Mouse (Mus musculus) adrenal gland, adult 18-20 months (tissue): ENCODE data around the gene Cenpu. TPM values are rescaled to one million over a fixed set of nuclear protein-coding genes. Genes with fewer than 3 reads are reported as not detected.
A peak's percentile ranks its signal among the peaks of the same experiment; 100 is the strongest.
"Not testable (repeated sequence)": the region's sequence is repeated elsewhere in the genome, so short reads cannot be mapped to it uniquely, and the experiment has no call there.

Experiments used
- DNase-seq, 2 experiments: peaks; one replicate each; pipeline ENCODE4 v3.0.0; 2021 to 2022; ENCODE audit warnings: low spot score in 2 of 2
- total RNA-seq, 2 experiments: library from RNA; stranded (reverse); gene quantifications; 1 replicate in 1 of 2; 2 replicates in 1 of 2; pipeline ENCODE4 v1.2.3; 2021

Gene Cenpu
- total RNA-seq, 2 experiments from 2014 or later, result 1.1 to 2.0 TPM

DNA sequence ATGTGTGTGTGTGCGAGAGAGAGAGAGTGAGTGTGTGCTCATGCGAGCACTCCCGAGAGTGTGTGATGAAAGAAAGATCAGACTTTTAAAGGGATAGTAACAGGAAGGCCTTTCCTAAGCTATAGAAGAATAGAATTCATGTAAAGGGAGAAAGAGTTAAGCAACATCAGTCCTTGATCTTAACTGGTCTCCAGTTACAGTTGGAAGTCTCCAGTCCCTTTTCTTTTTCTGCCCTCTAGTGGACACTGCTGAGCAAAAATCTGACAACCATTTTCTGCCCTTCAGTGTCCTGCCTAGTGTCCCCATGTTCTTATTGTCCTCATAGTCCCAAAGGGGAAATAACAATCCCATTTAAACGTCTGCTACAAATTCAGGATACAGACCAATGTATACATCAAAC is 4.6 kb upstream of the Cenpu start:
- DNase-seq, result no peak

DNA sequence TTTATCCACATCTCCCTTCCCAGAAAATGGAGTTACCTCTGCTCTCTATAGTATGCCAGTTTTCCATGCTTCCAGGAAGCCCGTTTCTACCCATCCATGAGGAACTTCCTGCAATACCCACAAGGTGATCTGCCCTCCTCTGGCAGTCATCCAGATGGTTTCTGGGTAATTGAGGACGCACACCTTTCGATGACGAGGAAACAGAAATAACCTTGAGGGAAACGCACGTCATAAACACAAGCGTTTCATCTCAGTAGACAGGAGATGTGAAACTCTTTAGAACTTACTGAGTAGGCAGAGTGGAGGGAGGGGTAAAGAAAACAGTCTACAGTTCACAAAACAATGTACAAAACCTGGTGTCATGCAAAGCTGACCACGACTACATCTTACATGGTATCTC is 1.8 kb upstream of the Cenpu start:
- no peak for DNase-seq

DNA sequence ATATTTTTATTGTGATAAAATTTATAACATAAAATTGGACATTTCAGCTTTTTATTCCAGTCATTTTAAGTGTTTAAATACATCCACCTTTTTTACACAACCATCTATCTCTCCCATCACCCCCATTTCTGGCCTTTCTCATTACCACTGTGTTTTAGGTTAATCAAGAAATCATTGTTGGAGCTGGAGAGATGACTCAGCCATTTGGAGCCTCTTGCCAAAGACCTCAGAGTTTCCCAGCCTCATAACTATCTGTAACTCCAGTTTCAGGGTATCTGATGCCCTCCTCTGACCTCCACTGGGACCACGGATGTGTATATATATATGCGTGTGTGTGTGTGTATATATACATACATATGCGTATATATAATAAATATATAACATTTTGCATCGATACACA is 799 bp upstream of the Cenpu start:
- DNase-seq, result no peak

GRCm38 (mm10) chr8:46552441-46552765 is 575 bp downstream of the Cenpu start:
- DNase-seq, result no peak

- DNase-seq, result peak; percentile 25 to 37
Measured at GRCm38 (mm10) chr8:46559428-46559827, 7.6 kb downstream of the Cenpu start.

DNA sequence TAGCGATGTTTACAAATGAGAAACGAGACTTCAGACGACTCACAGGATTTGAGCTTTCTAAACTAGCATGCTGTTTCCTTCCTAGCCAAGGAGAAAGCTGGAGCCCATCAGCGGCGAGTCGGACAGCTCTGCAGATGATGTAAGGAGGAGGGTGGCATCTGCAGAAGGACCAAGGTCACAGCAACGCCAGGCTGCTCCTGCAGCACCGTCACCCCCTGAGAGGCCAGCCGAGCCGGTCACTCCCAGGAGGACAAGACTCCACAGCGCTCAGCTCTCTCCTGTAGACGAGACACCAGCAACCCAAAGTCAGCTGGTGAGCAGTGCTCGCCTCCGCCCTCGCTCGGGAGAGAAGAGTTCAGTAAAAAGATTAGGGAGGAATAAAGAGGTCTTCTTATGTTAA is 10.5 kb downstream of the Cenpu start:
- no peak for DNase-seq

GRCm38 (mm10) chr8:46566914-46567529 is 15.2 kb downstream of the Cenpu start:
- no peak for DNase-seq

GRCm38 (mm10) chr8:46567946-46568345 is 16.1 kb downstream of the Cenpu start:
- DNase-seq, result no peak

GRCm38 (mm10) chr8:46568942-46569341 is 17.1 kb downstream of the Cenpu start:
- no peak for DNase-seq

DNA sequence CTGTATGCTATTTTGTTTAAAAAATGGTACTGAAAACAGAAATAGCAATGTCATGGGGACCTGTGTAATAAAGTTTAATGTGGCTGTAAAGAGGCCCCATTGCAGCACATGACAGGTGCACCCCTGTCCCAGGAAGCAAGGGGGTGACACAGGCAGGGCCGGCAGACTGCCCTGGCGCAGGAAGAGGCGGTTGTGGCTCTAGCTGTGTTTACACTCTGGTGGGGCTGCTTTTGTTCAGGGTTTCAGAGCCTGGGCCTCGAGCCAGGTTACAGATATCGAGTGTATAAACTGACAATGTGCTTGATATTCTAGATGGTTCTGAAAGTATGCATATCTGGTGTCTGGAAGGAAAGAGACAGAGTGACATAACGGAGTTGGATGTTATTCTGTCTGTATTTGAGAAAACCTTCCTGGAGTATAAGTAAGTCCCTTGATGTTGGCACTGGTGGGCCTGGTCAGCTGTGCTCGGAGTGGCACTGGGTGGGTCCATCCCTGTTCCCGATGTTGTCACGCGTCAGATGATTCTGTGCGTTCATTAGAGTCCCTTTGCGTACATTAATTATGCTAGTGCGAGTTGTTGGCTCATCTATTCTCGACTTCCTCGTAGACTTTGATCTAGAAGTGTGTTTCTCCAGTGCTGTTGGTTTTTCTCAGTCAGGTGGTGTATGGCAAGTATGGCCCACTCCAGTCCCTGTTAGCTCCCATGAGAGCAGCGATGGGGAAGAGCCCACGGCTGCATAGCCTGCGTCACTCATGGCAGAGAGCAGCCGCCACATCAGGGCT is 18.0 kb downstream of the Cenpu start:
- no peak for DNase-seq

DNA sequence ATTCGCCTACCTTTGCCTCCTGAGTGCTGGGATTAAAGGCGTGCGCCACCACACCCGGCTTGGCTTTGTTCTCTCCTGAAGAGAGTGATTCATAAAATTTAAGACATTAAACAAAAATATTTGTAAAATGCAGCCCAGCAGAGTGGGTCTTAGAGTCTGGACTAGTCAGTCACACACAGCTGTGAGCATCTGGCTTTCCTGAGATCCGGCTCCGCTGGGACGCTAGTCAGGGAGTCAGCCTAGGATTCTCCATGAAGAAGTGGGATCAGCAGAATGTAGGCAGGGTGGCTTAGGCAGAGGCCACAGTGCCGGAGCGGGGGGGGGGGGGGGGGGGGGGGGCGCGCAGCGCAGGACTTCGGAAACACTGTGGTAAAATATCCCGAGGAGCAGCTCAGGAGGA is 18.8 kb downstream of the Cenpu start:
- no peak for DNase-seq

DNA sequence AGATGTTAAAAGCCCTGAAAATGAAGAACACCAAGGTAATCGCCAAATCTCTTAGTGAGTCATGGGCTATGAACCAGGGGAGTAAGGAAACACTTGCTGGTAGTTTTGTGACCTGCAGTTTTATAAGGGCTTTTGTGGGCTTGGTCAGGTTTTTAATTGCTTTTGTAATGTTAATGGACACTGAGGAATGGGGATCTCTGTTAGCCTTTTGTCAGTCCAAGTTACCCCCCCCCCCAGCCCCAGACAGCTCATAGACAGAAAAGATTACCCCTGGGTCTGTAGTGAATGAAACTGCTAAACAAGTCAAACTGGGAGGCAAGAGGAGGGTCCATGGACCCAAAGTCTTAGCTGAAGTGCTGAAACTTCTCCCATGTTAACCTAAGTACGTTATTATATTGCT is 21.6 kb downstream of the Cenpu start:
- DNase-seq, result no peak

GRCm38 (mm10) chr8:46573964-46574363 is 22.1 kb downstream of the Cenpu start:
- DNase-seq, result no peak

DNA sequence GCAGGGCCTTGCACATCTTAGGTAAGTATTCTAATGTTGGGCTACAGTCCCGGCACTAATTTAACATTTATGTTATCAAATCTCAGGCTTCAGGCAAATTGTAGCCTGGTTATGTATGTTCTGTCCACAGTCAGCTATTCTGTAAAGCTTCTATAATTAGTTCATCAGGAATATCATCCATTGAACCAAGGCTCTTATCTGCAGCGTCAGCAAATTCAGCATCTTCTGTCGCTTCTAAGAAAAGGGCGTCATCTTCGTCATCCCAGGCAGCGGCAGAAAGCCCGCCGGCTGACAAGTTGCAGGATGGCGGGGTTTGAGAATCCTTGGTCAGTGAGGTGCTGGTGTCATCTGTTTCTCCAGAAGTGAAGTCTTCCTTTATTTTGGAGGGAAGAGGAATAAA is 27.0 kb downstream of the Cenpu start:
- no peak for DNase-seq

DNA sequence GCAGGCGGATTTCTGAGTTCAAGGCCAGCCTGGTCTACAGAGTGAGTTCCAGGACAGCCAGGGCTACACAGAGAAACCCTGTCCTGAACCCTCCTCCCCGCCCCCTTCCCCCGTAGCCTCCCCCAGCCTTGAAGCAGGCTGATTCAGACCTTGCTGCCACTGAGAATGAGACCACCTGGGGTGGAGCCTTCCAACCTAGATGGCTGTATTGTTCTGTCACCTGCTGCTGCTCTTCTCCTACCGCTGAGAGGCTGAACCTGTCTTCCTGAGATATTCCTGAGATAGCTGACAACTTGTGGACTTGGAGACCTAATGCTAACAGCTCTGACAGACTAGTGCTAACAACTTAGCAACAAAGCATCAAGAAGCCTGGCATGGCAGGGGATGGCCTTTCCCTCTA is 32.5 kb downstream of the Cenpu start:
- DNase-seq, result not testable (repeated sequence)

- DNase-seq, result no peak
Measured at GRCm38 (mm10) chr8:46585576-46585975, 33.7 kb downstream of the Cenpu start.

GRCm38 (mm10) chr8:46587911-46588310 is 36.1 kb downstream of the Cenpu start:
- DNase-seq, result no peak

DNA sequence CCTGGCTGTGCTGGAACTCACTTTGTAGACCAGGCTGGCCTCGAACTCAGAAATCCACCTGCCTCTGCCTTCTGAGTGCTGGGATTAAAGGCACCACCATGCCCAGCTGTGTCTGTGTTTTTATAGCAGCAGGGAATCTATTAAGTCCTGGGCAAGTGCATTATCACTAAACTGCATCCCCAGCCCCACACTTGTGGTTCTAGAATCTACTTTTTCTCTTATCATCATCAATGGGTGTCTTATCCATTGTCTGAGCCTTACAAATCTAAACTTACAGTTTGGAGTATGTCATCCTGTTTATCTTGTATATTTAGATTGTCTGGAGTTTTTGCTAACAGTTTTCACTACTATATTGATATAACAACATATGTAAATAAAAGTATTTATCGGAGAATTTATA is 36.8 kb downstream of the Cenpu start:
- DNase-seq, result no peak

DNA sequence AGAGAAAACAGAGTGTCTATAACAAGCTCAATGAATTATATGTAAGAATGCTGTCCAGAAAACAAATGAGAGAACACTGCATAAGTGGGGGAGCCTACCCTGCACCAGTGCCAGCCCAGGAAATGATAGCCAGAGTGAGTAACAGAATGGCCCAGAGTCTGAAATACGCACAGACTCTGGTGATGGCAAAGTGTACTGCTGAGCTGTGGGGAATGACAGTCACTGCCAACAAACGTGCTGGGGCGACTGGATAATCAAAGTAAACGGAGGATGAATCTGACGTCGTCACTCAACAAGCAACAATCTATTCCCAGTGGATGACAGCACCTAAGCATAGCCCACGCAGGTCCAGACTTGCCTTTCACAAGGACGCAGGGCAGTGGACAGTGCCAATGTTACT is 41.2 kb downstream of the Cenpu start:
- no peak for DNase-seq

DNA sequence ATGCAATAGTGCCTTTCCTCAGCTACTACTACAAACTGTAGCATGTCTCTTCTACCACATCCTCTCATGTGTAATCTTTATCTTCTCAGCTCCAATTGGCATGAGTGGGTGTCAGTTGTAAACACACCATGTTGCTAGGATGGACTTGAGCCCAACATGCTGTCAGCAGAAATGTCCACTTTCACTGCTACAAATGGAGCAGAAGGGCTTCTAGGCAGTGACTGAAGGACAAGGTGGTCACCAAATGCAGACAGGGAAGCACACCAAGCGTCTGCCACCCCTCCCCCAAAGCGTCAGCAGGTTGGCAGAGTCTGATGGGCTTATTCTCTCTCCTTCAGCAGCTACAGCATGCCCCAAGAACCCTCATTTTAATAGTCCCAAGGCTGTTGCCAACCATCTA is 41.9 kb downstream of the Cenpu start:
- DNase-seq, result no peak

GRCm38 (mm10) chr8:46595593-46595992 is 43.8 kb downstream of the Cenpu start:
- no peak for DNase-seq

GRCm38 (mm10) chr8:46596530-46596929 is 44.7 kb downstream of the Cenpu start:
- DNase-seq, result no peak

DNA sequence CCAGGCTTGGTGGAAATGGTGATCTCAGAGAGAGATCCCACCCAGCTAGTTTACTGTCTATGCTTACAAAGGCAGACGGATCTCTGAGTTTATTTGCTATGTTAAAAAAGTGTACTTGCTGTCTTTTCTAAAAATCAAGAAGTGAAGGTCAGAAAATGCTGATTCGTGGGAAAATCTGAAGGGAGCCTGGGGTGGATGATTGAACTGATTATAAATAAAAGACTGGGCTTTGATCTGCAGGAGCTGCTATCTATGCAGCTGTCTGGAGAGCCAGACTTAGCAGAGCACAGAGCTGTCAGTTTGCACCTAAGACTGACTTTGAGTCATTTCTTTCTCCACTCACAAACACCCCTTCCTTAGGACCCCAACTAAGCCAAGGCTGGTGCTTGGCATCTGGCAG is 45.6 kb downstream of the Cenpu start:
- no peak for DNase-seq
